Mouse (Mus musculus) urinary bladder, postnatal 4 days (tissue): ENCODE results near the gene Tmem178.

Source experiments
- DNase-seq, 2 experiments: peaks; one replicate each; pipeline ENCODE4 v3.0.0; 2021 to 2022; ENCODE audit warnings: low spot score in 2 of 2

Gene Tmem178

GRCm38 (mm10) chr17:80944530-80945198 is at the start of gene Tmem178:
Tmem178 (plus strand) TSS chr17:80944632.
- no peak for DNase-seq

GRCm38 (mm10) chr17:80896481-80896880 is 48.0 kb upstream of the Tmem178 start:
- no peak for DNase-seq

GRCm38 (mm10) chr17:80897709-80898440 is 46.6 kb upstream of the Tmem178 start:
- DNase-seq = no peak

- peak in 1 of 2 experiments; percentile 33 for DNase-seq
These were observed 44.8 kb upstream of the Tmem178 start for GRCm38 (mm10) chr17:80899513-80900199.

- no peak for DNase-seq
These were observed 44.3 kb upstream of the Tmem178 start for GRCm38 (mm10) chr17:80900200-80900520.

- DNase-seq = no peak
These were observed 42.5 kb upstream of the Tmem178 start for GRCm38 (mm10) chr17:80901885-80902284.

- DNase-seq = no peak
These were observed 41.1 kb upstream of the Tmem178 start for GRCm38 (mm10) chr17:80903121-80903875.

GRCm38 (mm10) chr17:80904061-80904460 is 40.4 kb upstream of the Tmem178 start:
- no peak for DNase-seq

GRCm38 (mm10) chr17:80915666-80916065 is 28.8 kb upstream of the Tmem178 start:
- no peak for DNase-seq

GRCm38 (mm10) chr17:80919261-80919660 is 25.2 kb upstream of the Tmem178 start:
- no peak for DNase-seq

- DNase-seq = no peak
These were observed 22.9 kb upstream of the Tmem178 start for GRCm38 (mm10) chr17:80921286-80922134.

GRCm38 (mm10) chr17:80925554-80925953 is 18.9 kb upstream of the Tmem178 start:
- DNase-seq = no peak

- no peak for DNase-seq
These were observed 17.3 kb upstream of the Tmem178 start for GRCm38 (mm10) chr17:80927151-80927550.

GRCm38 (mm10) chr17:80932716-80933115 is 11.7 kb upstream of the Tmem178 start:
- DNase-seq = no peak

GRCm38 (mm10) chr17:80933401-80934029 is 10.9 kb upstream of the Tmem178 start:
- DNase-seq = no peak

GRCm38 (mm10) chr17:80935807-80936519 is 8.5 kb upstream of the Tmem178 start:
- DNase-seq = no peak

- DNase-seq = no peak
These were observed 7.9 kb upstream of the Tmem178 start for GRCm38 (mm10) chr17:80936521-80936920.

- DNase-seq = no peak
These were observed 4.6 kb upstream of the Tmem178 start for GRCm38 (mm10) chr17:80939833-80940232.

- DNase-seq = no peak
These were observed 2.6 kb upstream of the Tmem178 start for GRCm38 (mm10) chr17:80941857-80942256.
